ENCODE assay signal across 12 mouse cellular contexts in the genomic region with DNA sequence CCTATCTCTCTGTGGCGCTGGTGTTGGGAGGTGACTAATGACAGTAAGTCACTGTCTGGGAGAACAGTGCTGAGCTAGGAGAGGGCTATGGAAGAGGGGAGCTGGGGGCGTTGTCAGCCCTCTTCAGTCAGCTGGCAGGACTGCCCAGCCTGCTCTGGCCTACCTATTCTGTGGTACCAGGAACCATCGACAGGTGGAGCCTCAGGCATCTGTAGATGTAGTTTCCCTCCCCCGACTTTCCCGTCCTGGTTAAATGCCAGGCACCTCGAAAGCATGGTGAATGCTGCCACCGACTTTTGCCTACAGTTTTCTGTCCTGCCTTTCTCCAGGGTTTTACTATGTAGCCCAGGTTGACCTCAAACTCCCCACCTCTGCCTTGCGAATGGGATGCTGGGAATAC. TPM values are rescaled to one million over a fixed set of nuclear protein-coding genes. Genes with fewer than 3 reads are reported as not detected.
DNase-seq lines count a peak whose midpoint lies in the region; ATAC-seq and TF ChIP-seq lines count a peak whose summit lies in the region.
"Had no signal": no experiment of that assay in that cellular context is flagged by ENCODE, and none has a peak within 500 bp of the region (broad histone marks: within the 10 kb centered on the region; RNA-seq: fewer than 3 reads in every experiment).

No protein-coding gene starts in this region.

- TF ChIP-seq CTCF in forebrain, postnatal 0 days (IDR thresholded peaks at IDR 0.05; ENCODE audit: low read depth) = peak; percentile 45
- peak; percentile 26; the same call in 1 of the 2 replicates for TF ChIP-seq CTCF in liver, embryonic 14.5 days (IDR thresholded peaks at IDR 0.05; ENCODE audit: low read depth)
- TF ChIP-seq CTCF in ES-Bruce4 (IDR thresholded peaks at IDR 0.05; ENCODE audit: low read depth, low read length) = peak; percentile 32

- TF ChIP-seq EP300 in liver, embryonic 14.5 days (IDR thresholded peaks at IDR 0.05; ENCODE audit: low read depth) = no peak
- TF ChIP-seq EP300 in ES-Bruce4 (IDR thresholded peaks at IDR 0.05; ENCODE audit: insufficient read depth, low read depth, low read length) = no peak

- no peak overlapping the region for H3K4me3 ChIP-seq in forebrain, postnatal 0 days (ENCODE audit: low read depth, low read length)
- H3K4me3 ChIP-seq in forebrain, embryonic 16.5 days (replicated peaks; ENCODE audit: low read length) = no peak overlapping the region
- no peak overlapping the region for H3K4me3 ChIP-seq in liver, embryonic 14.5 days (ENCODE audit: insufficient read depth in 1 of 2, low read depth in 2 of 2, low read length in 2 of 2)
- no peak overlapping the region for H3K4me3 ChIP-seq in ES-Bruce4 (ENCODE audit: low read depth, low read length)
- H3K4me3 ChIP-seq: limb, embryonic 15.5 days; midbrain, embryonic 15.5 days had no signal

- peaks cover 8% of the 10 kb centered on the region for H3K4me1 ChIP-seq in forebrain, postnatal 0 days (ENCODE audit: insufficient read depth)
- peaks cover 11% of the 10 kb centered on the region for H3K4me1 ChIP-seq in forebrain, embryonic 16.5 days (replicated peaks; ENCODE audit: control insufficient read depth, insufficient read depth, low read length)
- peaks cover 0 to 7% of the 10 kb centered on the region in 2 experiments; a peak in 3 of 4 replicates for H3K4me1 ChIP-seq in liver, embryonic 14.5 days (replicated peaks; ENCODE audit: control insufficient read depth in 2 of 2, insufficient read depth in 2 of 2, low read length in 1 of 2)
- H3K4me1 ChIP-seq in ES-Bruce4 (ENCODE audit: control insufficient read depth, insufficient read depth, low read length) = no peaks in the 10 kb centered on the region

- no peak overlapping the region for H3K27ac ChIP-seq in forebrain, postnatal 0 days (ENCODE audit: low read depth, low read length)
- H3K27ac ChIP-seq in forebrain, embryonic 16.5 days (ENCODE audit: low read length) = no peak overlapping the region
- no peak overlapping the region for H3K27ac ChIP-seq in liver, embryonic 14.5 days
- H3K27ac ChIP-seq in ES-Bruce4 (ENCODE audit: insufficient read depth, low read length) = no peak overlapping the region
- H3K27ac ChIP-seq: hindbrain, embryonic 14.5 days; limb, embryonic 15.5 days; midbrain, embryonic 15.5 days had no signal

- no peaks in the 10 kb centered on the region for H3K27me3 ChIP-seq in forebrain, postnatal 0 days (ENCODE audit: insufficient read depth, low read length)
- no peaks in the 10 kb centered on the region for H3K27me3 ChIP-seq in forebrain, embryonic 16.5 days (replicated peaks; ENCODE audit: control insufficient read depth, insufficient read depth, low read length)
- H3K27me3 ChIP-seq in liver, embryonic 14.5 days (ENCODE audit: control insufficient read depth, insufficient read depth, low read length) = no peaks in the 10 kb centered on the region
- H3K27me3 ChIP-seq in ES-Bruce4 (ENCODE audit: control insufficient read depth, insufficient read depth, low read length, poor library complexity, severe bottlenecking) = no peaks in the 10 kb centered on the region
- H3K27me3 ChIP-seq: limb, embryonic 15.5 days; midbrain, embryonic 15.5 days had no signal

- DNase-seq in forebrain, postnatal 0 days = no peak
- no peak for DNase-seq in liver, embryonic 14.5 days (ENCODE audit: low read depth in 3 of 3, low spot score in 3 of 3)
- no peak for DNase-seq in liver
- DNase-seq in induced T-regulatory cell, adult 2 months (ENCODE audit: low read depth) = peak; percentile 48
- no peak for DNase-seq in layer of hippocampus, postnatal 36 days
- DNase-seq in adrenal gland, postnatal 14 days = no peak
- DNase-seq: thymus, postnatal 14 days had no signal

- no peak overlapping the region for H3K9ac ChIP-seq in forebrain, postnatal 0 days
- no peak overlapping the region for H3K9ac ChIP-seq in forebrain, embryonic 16.5 days (replicated peaks; ENCODE audit: low read depth, low read length)
- no peak overlapping the region for H3K9ac ChIP-seq in liver, embryonic 14.5 days (replicated peaks)
- H3K9ac ChIP-seq in ES-Bruce4 (ENCODE audit: low read depth, poor library complexity, severe bottlenecking) = no peak overlapping the region
- H3K9ac ChIP-seq: hindbrain, embryonic 14.5 days; limb, embryonic 15.5 days; midbrain, embryonic 15.5 days had no signal

- 59% methylated on average over 8 of the region's 8 CpGs for WGBS in forebrain, postnatal 0 days
- WGBS in forebrain, embryonic 16.5 days = 55% methylated on average over 8 of the region's 8 CpGs
- WGBS in liver, embryonic 14.5 days (ENCODE audit: insufficient replicate concordance) = 54% methylated on average over 8 of the region's 8 CpGs

- H3K4me2 ChIP-seq in forebrain, postnatal 0 days (ENCODE audit: low read depth) = no peak overlapping the region
- H3K4me2 ChIP-seq in forebrain, embryonic 16.5 days (ENCODE audit: low read length) = no peak overlapping the region
- no peak overlapping the region for H3K4me2 ChIP-seq in liver, embryonic 14.5 days (ENCODE audit: low read depth)
- H3K4me2 ChIP-seq: hindbrain, embryonic 14.5 days; limb, embryonic 15.5 days; midbrain, embryonic 15.5 days had no signal

- ATAC-seq in forebrain, postnatal 0 days = no peak
- ATAC-seq in forebrain, embryonic 16.5 days = no peak
- no peak for ATAC-seq in liver, embryonic 14.5 days (ENCODE audit: insufficient read depth)
- ATAC-seq: midbrain, embryonic 15.5 days had no signal

- TF ChIP-seq POLR2A in ES-Bruce4 (IDR thresholded peaks at IDR 0.05; ENCODE audit: insufficient read depth, low read length) = no peak

- H3K36me3 ChIP-seq in forebrain, postnatal 0 days (ENCODE audit: insufficient read depth) = peaks cover 36% of the 10 kb centered on the region
- H3K36me3 ChIP-seq in forebrain, embryonic 16.5 days (ENCODE audit: control insufficient read depth, insufficient read depth) = peaks cover 8% of the 10 kb centered on the region
- H3K36me3 ChIP-seq in liver, embryonic 14.5 days (replicated peaks; ENCODE audit: control insufficient read depth, insufficient read depth, low read depth) = no peaks in the 10 kb centered on the region
- H3K36me3 ChIP-seq in ES-Bruce4 (ENCODE audit: control insufficient read depth, insufficient read depth, low read length, poor library complexity, severe bottlenecking) = peaks cover 12% of the 10 kb centered on the region

- H3K9me3 ChIP-seq in forebrain, postnatal 0 days (ENCODE audit: low read length) = no peaks in the 10 kb centered on the region
- peaks cover 2% of the 10 kb centered on the region; the same call in 1 of the 2 replicates for H3K9me3 ChIP-seq in forebrain, embryonic 16.5 days (ENCODE audit: control insufficient read depth, low read length)
- no peaks in the 10 kb centered on the region for H3K9me3 ChIP-seq in liver, embryonic 14.5 days (ENCODE audit: control insufficient read depth, low read length)
- H3K9me3 ChIP-seq in ES-Bruce4 (replicated peaks; ENCODE audit: control insufficient read depth, insufficient read depth, low read length, poor library complexity, severe bottlenecking) = no peaks in the 10 kb centered on the region
- H3K9me3 ChIP-seq: midbrain, embryonic 15.5 days had no signal

RNA-seq across cellular contexts. Expression of a gene that starts 4.0 kb away (rescaled TPM):
- 266 and 507 TPM in 2 replicates for total RNA-seq in forebrain, postnatal 0 days (2014; rRNA removed)
- 102 and 129 TPM in 2 replicates for polyA plus RNA-seq in forebrain, postnatal 0 days (2015; fragmentation: Nextera tagmentation; extraction: Ambion mirVana)
- 101 and 105 TPM in 2 replicates for polyA plus RNA-seq in forebrain, embryonic 16.5 days (2015; fragmentation: Nextera tagmentation; extraction: Ambion mirVana)
- polyA plus RNA-seq in liver, embryonic 14.5 days (2012; rRNA removed) = 311 and 646 TPM in 2 replicates
- polyA plus RNA-seq in liver, embryonic 14.5 days (2014; fragmentation: Nextera tagmentation; extraction: Ambion mirVana) = 144 and 162 TPM in 2 replicates
- 114 and 117 TPM in 2 replicates for polyA plus RNA-seq in ES-Bruce4 (2011; ENCODE audit: insufficient read depth, insufficient read length, low read depth, missing spikeins)
- 100 to 1,000 TPM; 110 to 112 TPM for total RNA-seq in layer of hippocampus, postnatal 36 days (2021)
- total RNA-seq in adrenal gland, postnatal 14 days (2021) = 155 and 192 TPM in 2 replicates

RNA-seq across cellular contexts. Expression of a gene that starts 4.1 kb away (rescaled TPM):
- total RNA-seq in forebrain, postnatal 0 days (2014; rRNA removed) = 23.1 and 28.7 TPM in 2 replicates
- 12.7 and 17.4 TPM in 2 replicates for polyA plus RNA-seq in forebrain, postnatal 0 days (2015; fragmentation: Nextera tagmentation; extraction: Ambion mirVana)
- polyA plus RNA-seq in forebrain, embryonic 16.5 days (2015; fragmentation: Nextera tagmentation; extraction: Ambion mirVana) = 18.1 and 21.9 TPM in 2 replicates
- 1.9 and 2.5 TPM in 2 replicates for polyA plus RNA-seq in liver, embryonic 14.5 days (2012; rRNA removed)
- polyA plus RNA-seq in liver, embryonic 14.5 days (2014; fragmentation: Nextera tagmentation; extraction: Ambion mirVana) = 1.1 and 1.8 TPM in 2 replicates
- 14.7 and 17.0 TPM in 2 replicates for polyA plus RNA-seq in ES-Bruce4 (2011; ENCODE audit: insufficient read depth, insufficient read length, low read depth, missing spikeins)
- total RNA-seq in layer of hippocampus, postnatal 36 days (2021) = 10 to 100 TPM; 32.4 to 34.7 TPM
- total RNA-seq in adrenal gland, postnatal 14 days (2021) = 14.1 and 17.2 TPM in 2 replicates

RNA-seq across cellular contexts. Expression of a gene that starts 24.5 kb away (rescaled TPM):
- total RNA-seq in forebrain, postnatal 0 days (2014; rRNA removed) = 18.9 and 26.9 TPM in 2 replicates
- polyA plus RNA-seq in forebrain, postnatal 0 days (2015; fragmentation: Nextera tagmentation; extraction: Ambion mirVana) = 22.8 and 24.6 TPM in 2 replicates
- polyA plus RNA-seq in forebrain, embryonic 16.5 days (2015; fragmentation: Nextera tagmentation; extraction: Ambion mirVana) = 23.9 and 24.0 TPM in 2 replicates
- polyA plus RNA-seq in liver, embryonic 14.5 days (2012; rRNA removed) = 5.1 and 7.2 TPM in 2 replicates
- polyA plus RNA-seq in liver, embryonic 14.5 days (2014; fragmentation: Nextera tagmentation; extraction: Ambion mirVana) = 4.9 and 6.8 TPM in 2 replicates
- polyA plus RNA-seq in ES-Bruce4 (2011; ENCODE audit: insufficient read depth, insufficient read length, low read depth, missing spikeins) = 7.9 and 9.0 TPM in 2 replicates
- 10 to 100 TPM; 18.4 to 18.9 TPM for total RNA-seq in layer of hippocampus, postnatal 36 days (2021)
- total RNA-seq in adrenal gland, postnatal 14 days (2021) = 18.3 and 20.8 TPM in 2 replicates
